Mouse (Mus musculus) lung, postnatal 0 days (tissue): ENCODE measurements at regions not wholly inside any gene's neighbourhood (a gene's known extent, or its start where the extent isn't known, plus 50 kb on each side); places are given as distances from the start of the nearest gene placed in this dataset.

ENCODE experiments used
- CTCF ChIP-seq: IDR thresholded peaks from 2 replicates; pipeline ENCODE4 v1.5.1; 2016; ENCODE audit warnings: antibody characterized with exemption, mild to moderate bottlenecking
- EP300 ChIP-seq: IDR thresholded peaks from 2 replicates; pipeline ENCODE4 v1.6.1; 2016; ENCODE audit warnings: antibody characterized with exemption, mild to moderate bottlenecking, control low read depth

DNA sequence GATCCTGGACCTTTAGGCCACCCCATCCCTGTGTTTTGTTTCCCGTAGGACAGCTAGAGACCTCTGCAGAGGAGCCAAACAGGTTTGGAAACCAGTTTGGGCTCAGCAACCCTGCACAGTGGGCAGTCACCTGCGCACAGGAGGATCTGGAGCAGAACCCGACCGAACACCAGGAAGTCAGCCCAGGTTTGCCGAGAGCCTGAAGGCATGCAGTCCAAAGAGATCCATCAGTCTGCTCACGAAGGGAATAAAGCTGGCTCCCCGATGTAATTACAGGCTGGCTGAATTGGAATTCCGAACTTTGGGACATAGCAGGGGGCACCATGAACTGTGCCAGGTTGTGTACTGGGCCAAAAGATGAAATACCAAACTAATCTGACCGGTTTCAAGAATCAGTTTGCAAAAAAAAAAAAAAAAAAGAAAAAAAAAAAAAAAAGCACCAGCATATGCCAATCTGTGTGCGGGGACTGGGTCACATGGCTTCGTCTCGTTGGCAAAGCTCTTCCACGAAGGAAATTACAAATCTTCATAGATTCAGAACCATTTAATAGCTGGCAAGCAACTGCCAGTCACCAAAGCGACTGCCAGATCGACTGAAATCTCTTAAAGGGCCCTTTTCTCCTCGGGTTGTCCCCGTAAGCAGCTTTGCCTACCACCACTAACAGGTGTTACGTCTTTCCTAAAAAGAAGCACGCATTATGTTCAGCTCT lies 137.0 kb upstream of the Dyrk2 start:
- TF ChIP-seq CTCF, result no peak
- no peak for TF ChIP-seq EP300
